Mouse (Mus musculus): ENCODE data around the gene Tmem91. TPM values are rescaled to one million over a fixed set of nuclear protein-coding genes. Genes with fewer than 3 reads are reported as not detected.

The Tmem91 gene
- polyA plus RNA-seq, 1 experiment from 2014 or later: 2.2 TPM

- Histone ChIP-seq H3K9me3 (ENCODE audit: control insufficient read depth, low read length) (no peaks in the 10 kb centered on the region), H3K9ac (ENCODE audit: low read length) (no peak overlapping the region), H3K27me3 (ENCODE audit: control insufficient read depth, insufficient read depth, low read length) (no peaks in the 10 kb centered on the region), H3K4me2 (ENCODE audit: low read length) (no peak overlapping the region), H3K4me3 (ENCODE audit: control insufficient read depth in 1 of 2, insufficient read depth in 1 of 2, low read depth in 1 of 2, low read length in 2 of 2) (no peak overlapping the region), H3K4me1 (ENCODE audit: control insufficient read depth in 2 of 2, insufficient read depth in 2 of 2, low read length in 2 of 2) (peaks cover 14 to 43% of the 10 kb centered on the region in 2 experiments), H3K36me3 (ENCODE audit: control insufficient read depth, insufficient read depth, low read length) (peaks cover 49% of the 10 kb centered on the region), H3K27ac (replicated peaks in 1 of 2; ENCODE audit: control insufficient read depth in 1 of 2, insufficient read depth in 1 of 2, low read depth in 2 of 2, low read length in 2 of 2) (no peak overlapping the region; a peak in 1 of 4 replicates)
- no peak for ATAC-seq (ENCODE audit: insufficient number of reproducible peaks, insufficient read depth, low FRiP score, low read depth)
- 88% methylated on average over 11 of the region's 11 CpGs for WGBS
Observed at GRCm38 (mm10) chr7:25623857-25624370, 51.1 kb downstream of the Tmem91 start.

- no peaks in the 10 kb centered on the region for H3K27me3 ChIP-seq (ENCODE audit: control insufficient read depth, insufficient read depth, low read length)
- H3K4me2 ChIP-seq (ENCODE audit: low read length): no peak overlapping the region
- H3K36me3 ChIP-seq (ENCODE audit: control insufficient read depth, insufficient read depth, low read length): peaks cover 47% of the 10 kb centered on the region
- no peak for ATAC-seq (ENCODE audit: insufficient number of reproducible peaks, insufficient read depth, low FRiP score, low read depth)
- no peaks in the 10 kb centered on the region for H3K9me3 ChIP-seq (ENCODE audit: control insufficient read depth, low read length)
- 90% methylated on average over 11 of the region's 11 CpGs for WGBS
- H3K9ac ChIP-seq (ENCODE audit: low read length): no peak overlapping the region
- no peak overlapping the region for H3K27ac ChIP-seq (replicated peaks in 1 of 2; ENCODE audit: control insufficient read depth in 1 of 2, insufficient read depth in 1 of 2, low read depth in 2 of 2, low read length in 2 of 2)
- H3K4me3 ChIP-seq (ENCODE audit: control insufficient read depth in 1 of 2, insufficient read depth in 1 of 2, low read depth in 1 of 2, low read length in 2 of 2): no peak overlapping the region
- peaks cover 5 to 15% of the 10 kb centered on the region in 2 experiments for H3K4me1 ChIP-seq (ENCODE audit: control insufficient read depth in 2 of 2, insufficient read depth in 2 of 2, low read length in 2 of 2)
Observed at GRCm38 (mm10) chr7:25620751-25621150, 54.2 kb downstream of the Tmem91 start.

DNA sequence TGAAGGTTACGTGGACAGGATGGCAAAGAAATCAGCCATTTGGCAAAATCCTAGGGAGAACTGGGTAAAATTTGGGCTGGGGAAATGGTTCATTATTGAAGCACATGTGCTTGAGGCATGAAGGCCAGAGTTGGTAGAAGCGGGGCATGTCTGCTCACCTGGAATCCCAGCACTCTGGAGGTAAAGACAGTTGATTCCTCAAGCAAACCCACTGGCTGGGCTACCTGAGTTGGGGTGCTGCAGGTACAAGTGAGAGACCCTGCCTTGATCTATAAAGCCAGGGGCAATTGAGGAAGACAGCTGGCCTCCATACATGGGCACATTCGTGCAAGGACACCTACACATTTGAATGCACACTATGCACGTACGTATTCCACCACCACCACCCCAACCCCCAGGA is 54.9 kb downstream of the Tmem91 start:
- Histone ChIP-seq H3K36me3 (ENCODE audit: control insufficient read depth, insufficient read depth, low read length) (peaks cover 44% of the 10 kb centered on the region), H3K27me3 (ENCODE audit: control insufficient read depth, insufficient read depth, low read length) (no peaks in the 10 kb centered on the region), H3K9ac (ENCODE audit: low read length) (no peak overlapping the region), H3K4me1 (ENCODE audit: control insufficient read depth in 2 of 2, insufficient read depth in 2 of 2, low read length in 2 of 2) (peaks cover 5 to 9% of the 10 kb centered on the region in 2 experiments), H3K4me2 (ENCODE audit: low read length) (peak overlapping the region; percentile 86), H3K9me3 (ENCODE audit: control insufficient read depth, low read length) (no peaks in the 10 kb centered on the region), H3K27ac (replicated peaks in 1 of 2; ENCODE audit: control insufficient read depth in 1 of 2, insufficient read depth in 1 of 2, low read depth in 2 of 2, low read length in 2 of 2) (peak overlapping the region in 1 of 2 experiments; percentile 77; a peak in 1 of 4 replicates), H3K4me3 (ENCODE audit: control insufficient read depth in 1 of 2, insufficient read depth in 1 of 2, low read depth in 1 of 2, low read length in 2 of 2) (peak overlapping the region in 1 of 2 experiments; percentile 81; a peak in 2 of 4 replicates)
- no peak for ATAC-seq (ENCODE audit: insufficient number of reproducible peaks, insufficient read depth, low FRiP score, low read depth)
- WGBS: 89% methylated on average over 5 of the region's 5 CpGs

- Histone ChIP-seq H3K4me2 (ENCODE audit: low read length) (peak overlapping the region; percentile 86), H3K27me3 (ENCODE audit: control insufficient read depth, insufficient read depth, low read length) (no peaks in the 10 kb centered on the region), H3K9ac (ENCODE audit: low read length) (peak overlapping the region; percentile 79), H3K9me3 (ENCODE audit: control insufficient read depth, low read length) (no peaks in the 10 kb centered on the region), H3K4me1 (ENCODE audit: control insufficient read depth in 2 of 2, insufficient read depth in 2 of 2, low read length in 2 of 2) (peaks cover 5 to 8% of the 10 kb centered on the region in 2 experiments), H3K4me3 (ENCODE audit: control insufficient read depth in 1 of 2, insufficient read depth in 1 of 2, low read depth in 1 of 2, low read length in 2 of 2) (peak overlapping the region; percentile 81 to 87), H3K27ac (replicated peaks in 1 of 2; ENCODE audit: control insufficient read depth in 1 of 2, insufficient read depth in 1 of 2, low read depth in 2 of 2, low read length in 2 of 2) (peak overlapping the region; percentile 51 to 77), H3K36me3 (ENCODE audit: control insufficient read depth, insufficient read depth, low read length) (peaks cover 39% of the 10 kb centered on the region)
- ATAC-seq (ENCODE audit: insufficient number of reproducible peaks, insufficient read depth, low FRiP score, low read depth): no peak
- 25% methylated on average over 5 of the region's 5 CpGs for WGBS
Observed at GRCm38 (mm10) chr7:25619722-25619991, 55.3 kb downstream of the Tmem91 start.

Other genes with a start within 250 kb of the Tmem91 start
- 3.9 and 4.5 TPM in 2 replicates for gene Ceacam1, start 197.6 kb downstream of the Tmem91 start, polyA plus RNA-seq (2014; fragmentation: Nextera tagmentation; extraction: Ambion mirVana)
- 0.20 TPM in 1 of 2 replicates, not detected in the other for gene Ceacam2, start 135.3 kb downstream of the Tmem91 start, polyA plus RNA-seq (2014; fragmentation: Nextera tagmentation; extraction: Ambion mirVana)
- not detected in 2 replicates for gene Erich4, start 59.3 kb downstream of the Tmem91 start, polyA plus RNA-seq (2014; fragmentation: Nextera tagmentation; extraction: Ambion mirVana)
- gene Dmac2, start 55.8 kb downstream of the Tmem91 start, polyA plus RNA-seq (2014; fragmentation: Nextera tagmentation; extraction: Ambion mirVana): 62.7 and 66.3 TPM in 2 replicates
- gene B3gnt8, start 48.5 kb downstream of the Tmem91 start, polyA plus RNA-seq (2014; fragmentation: Nextera tagmentation; extraction: Ambion mirVana): 3.2 and 3.5 TPM in 2 replicates
- gene Bckdha, start 16.2 kb downstream of the Tmem91 start, polyA plus RNA-seq (2014; fragmentation: Nextera tagmentation; extraction: Ambion mirVana): 46.8 and 55.5 TPM in 2 replicates
- gene Exosc5, start 16.0 kb downstream of the Tmem91 start, polyA plus RNA-seq (2014; fragmentation: Nextera tagmentation; extraction: Ambion mirVana): 33.9 and 35.8 TPM in 2 replicates
- gene B9d2, start 5.6 kb upstream of the Tmem91 start, polyA plus RNA-seq (2014; fragmentation: Nextera tagmentation; extraction: Ambion mirVana): 29.4 and 30.5 TPM in 2 replicates
- gene Tgfb1, start 11.8 kb upstream of the Tmem91 start, polyA plus RNA-seq (2014; fragmentation: Nextera tagmentation; extraction: Ambion mirVana): 3.5 and 4.5 TPM in 2 replicates
- gene Ccdc97, start 43.9 kb upstream of the Tmem91 start, polyA plus RNA-seq (2014; fragmentation: Nextera tagmentation; extraction: Ambion mirVana): 23.4 and 24.5 TPM in 2 replicates
- 47.2 and 50.9 TPM in 2 replicates for gene Hnrnpul1, start 79.6 kb upstream of the Tmem91 start, polyA plus RNA-seq (2014; fragmentation: Nextera tagmentation; extraction: Ambion mirVana)
- 38.9 and 42.1 TPM in 2 replicates for gene Axl, start 113.5 kb upstream of the Tmem91 start, polyA plus RNA-seq (2014; fragmentation: Nextera tagmentation; extraction: Ambion mirVana)
- gene Cyp2s1, start 141.7 kb upstream of the Tmem91 start, polyA plus RNA-seq (2014; fragmentation: Nextera tagmentation; extraction: Ambion mirVana): 3.0 and 3.1 TPM in 2 replicates
- gene Cyp2b10, start 222.5 kb upstream of the Tmem91 start, polyA plus RNA-seq (2014; fragmentation: Nextera tagmentation; extraction: Ambion mirVana): not detected in 2 replicates